Mouse (Mus musculus): Measurements from ENCODE around the gene Comtd1. TPM values are rescaled to one million over a fixed set of nuclear protein-coding genes. Genes with fewer than 3 reads are reported as not detected.

The Comtd1 gene
- polyA plus RNA-seq, 1 experiment = 19.4 TPM

DNA sequence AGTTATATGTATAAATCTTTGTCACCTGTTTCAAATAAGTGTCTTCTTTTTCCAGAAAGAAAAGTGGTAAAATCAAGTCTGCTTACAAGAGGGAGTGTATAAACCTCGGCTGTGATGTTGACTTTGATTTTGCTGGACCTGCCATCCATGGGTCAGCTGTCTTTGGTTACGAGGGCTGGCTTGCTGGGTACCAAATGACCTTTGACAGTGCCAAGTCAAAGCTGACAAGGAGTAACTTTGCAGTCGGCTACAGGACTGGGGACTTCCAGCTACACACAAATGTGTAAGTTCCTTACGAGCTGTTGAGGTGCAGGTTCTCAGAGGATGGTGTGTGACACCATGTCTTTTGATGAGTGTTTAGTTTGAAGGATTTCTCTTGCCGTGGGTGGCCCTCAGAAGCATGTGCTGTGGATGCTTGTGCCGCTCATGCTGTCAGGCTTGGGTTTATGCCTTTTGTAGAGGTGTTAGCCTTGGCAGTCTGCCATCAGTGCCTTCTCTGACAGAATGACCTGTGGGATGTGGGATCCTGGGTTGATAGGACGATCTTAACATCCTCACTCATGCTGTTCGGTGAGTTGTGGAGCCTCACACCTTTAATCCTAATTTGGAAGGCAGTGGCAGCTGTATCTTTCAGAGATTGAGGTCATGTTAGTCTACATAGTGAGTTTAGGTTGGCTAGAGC lies 10.3 kb downstream of the Comtd1 start:
- Histone ChIP-seq H3K36me3 (ENCODE audit: control insufficient read depth, insufficient read depth, low read length) (peaks cover 47% of the 10 kb centered on the region), H3K4me1 (ENCODE audit: control insufficient read depth, insufficient read depth, insufficient read length) (peaks cover 4% of the 10 kb centered on the region), H3K27ac (ENCODE audit: insufficient read depth, low read length) (no peak overlapping the region), H3K4me3 (ENCODE audit: extremely low read depth, insufficient read depth, insufficient read length) (no peak overlapping the region), H3K27me3 (ENCODE audit: control insufficient read depth, insufficient read depth, low read length) (no peaks in the 10 kb centered on the region)
- 89% methylated on average over 8 of the region's 8 CpGs for WGBS
- no peak for DNase-seq (ENCODE audit: low read depth in 1 of 2, low spot score in 2 of 2)
- TF ChIP-seq CTCF (IDR thresholded peaks at IDR 0.05; ENCODE audit: extremely low read depth, insufficient read depth, insufficient read length, insufficient replicate concordance) = no peak
- TF ChIP-seq POLR2A (IDR thresholded peaks at IDR 0.05; ENCODE audit: low read depth, low read length) = no peak

DNA sequence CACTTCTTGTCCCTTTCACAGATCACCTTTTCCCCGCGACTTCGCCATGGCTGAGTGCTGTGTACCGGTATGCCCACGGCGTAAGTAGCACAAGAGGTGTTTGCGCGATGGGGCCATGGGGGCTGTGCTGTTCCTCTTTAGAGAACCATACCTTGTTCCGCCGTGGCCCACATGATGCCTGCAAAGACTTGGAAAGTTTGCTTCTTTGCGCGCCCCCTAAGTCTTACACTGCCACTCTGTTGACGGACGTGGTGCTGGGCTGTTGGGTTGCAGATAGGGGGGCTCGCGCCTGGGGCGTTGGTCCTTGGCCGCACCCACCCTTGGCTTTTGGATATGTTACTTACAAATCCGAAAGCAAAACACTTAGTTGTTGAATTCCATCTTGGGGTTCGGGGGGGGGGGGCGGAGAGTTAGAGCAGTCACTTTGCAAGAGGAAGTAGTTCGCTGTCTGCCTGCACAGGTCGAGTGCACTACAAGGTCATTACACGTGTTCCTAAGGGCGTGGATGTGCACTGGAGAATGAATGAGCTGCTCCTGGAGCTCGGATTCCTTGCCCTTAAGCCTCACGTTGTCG lies 16.9 kb downstream of the Comtd1 start:
- Histone ChIP-seq H3K27me3 (ENCODE audit: control insufficient read depth, insufficient read depth, low read length) (no peaks in the 10 kb centered on the region), H3K36me3 (ENCODE audit: control insufficient read depth, insufficient read depth, low read length) (peaks cover 14% of the 10 kb centered on the region), H3K27ac (ENCODE audit: insufficient read depth, low read length) (peak overlapping the region; percentile 95), H3K4me3 (ENCODE audit: extremely low read depth, insufficient read depth, insufficient read length) (peak overlapping the region; percentile 96), H3K4me1 (ENCODE audit: control insufficient read depth, insufficient read depth, insufficient read length) (peaks cover 10% of the 10 kb centered on the region)
- DNase-seq (ENCODE audit: low read depth in 1 of 2, low spot score in 2 of 2) = peak in 1 of 2 experiments; percentile 39
- WGBS = 1% methylated on average over 28 of the region's 28 CpGs
- TF ChIP-seq CTCF (IDR thresholded peaks at IDR 0.05; ENCODE audit: extremely low read depth, insufficient read depth, insufficient read length, insufficient replicate concordance) (no peak), POLR2A (IDR thresholded peaks at IDR 0.05; ENCODE audit: low read depth, low read length) (no peak)

DNA sequence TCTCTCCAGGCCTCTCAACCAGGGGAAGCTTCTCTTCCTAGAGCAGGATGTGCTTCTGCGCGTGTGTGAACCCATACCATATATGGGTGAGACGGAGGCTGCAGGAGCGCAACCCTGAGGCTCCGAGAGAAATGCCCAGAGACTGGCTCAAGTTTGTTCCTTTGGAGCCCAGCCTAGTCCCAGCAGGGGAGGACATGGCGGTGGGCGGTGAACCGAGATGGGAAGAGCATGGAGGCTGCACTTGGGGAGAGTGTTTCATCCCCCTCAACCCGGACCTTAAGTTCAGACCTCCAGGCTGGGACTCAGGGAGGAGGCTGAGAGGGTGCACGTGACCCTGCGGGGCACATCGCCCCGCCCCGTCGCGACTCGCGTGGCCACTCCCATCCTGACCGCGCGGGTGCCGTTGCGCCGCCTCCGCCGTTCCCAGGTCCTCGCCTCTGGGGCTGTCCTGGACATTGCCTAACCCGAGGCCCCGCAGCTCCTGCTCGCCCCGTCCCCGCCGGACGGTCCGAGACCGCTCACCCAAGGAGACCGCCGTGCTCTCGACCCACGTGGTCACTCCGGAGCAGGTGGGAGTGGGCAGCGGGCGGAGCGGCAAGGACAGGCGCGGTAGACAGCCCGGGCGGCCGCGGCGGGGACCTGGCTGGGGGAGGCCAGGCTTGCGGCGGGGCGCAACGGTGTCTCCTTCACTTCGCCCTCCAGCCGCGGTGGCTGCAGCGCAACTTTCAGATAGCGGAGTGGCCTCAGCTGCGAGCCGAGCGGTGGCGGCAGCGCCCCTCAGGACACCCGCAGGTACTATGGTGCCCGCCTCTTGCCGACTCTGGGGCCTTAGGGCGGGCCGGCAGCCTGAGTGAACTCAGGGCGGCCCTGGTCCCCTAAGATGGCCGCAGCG lies 17.7 kb downstream of the Comtd1 start:
- H3K27me3 ChIP-seq (ENCODE audit: control insufficient read depth, insufficient read depth, low read length) = no peaks in the 10 kb centered on the region
- H3K4me3 ChIP-seq (ENCODE audit: extremely low read depth, insufficient read depth, insufficient read length) = peak overlapping the region; percentile 96
- peaks cover 9% of the 10 kb centered on the region for H3K36me3 ChIP-seq (ENCODE audit: control insufficient read depth, insufficient read depth, low read length)
- H3K4me1 ChIP-seq (ENCODE audit: control insufficient read depth, insufficient read depth, insufficient read length) = peaks cover 10% of the 10 kb centered on the region
- peak; percentile 89 to 96 for DNase-seq (ENCODE audit: low read depth in 1 of 2, low spot score in 2 of 2)
- WGBS = under 1% methylated on average over 67 of the region's 73 CpGs
- peak overlapping the region; percentile 95 for H3K27ac ChIP-seq (ENCODE audit: insufficient read depth, low read length)
- TF ChIP-seq POLR2A (IDR thresholded peaks at IDR 0.05; ENCODE audit: low read depth, low read length) (peak; percentile 72), CTCF (IDR thresholded peaks at IDR 0.05; ENCODE audit: extremely low read depth, insufficient read depth, insufficient read length, insufficient replicate concordance) (no peak)

DNA sequence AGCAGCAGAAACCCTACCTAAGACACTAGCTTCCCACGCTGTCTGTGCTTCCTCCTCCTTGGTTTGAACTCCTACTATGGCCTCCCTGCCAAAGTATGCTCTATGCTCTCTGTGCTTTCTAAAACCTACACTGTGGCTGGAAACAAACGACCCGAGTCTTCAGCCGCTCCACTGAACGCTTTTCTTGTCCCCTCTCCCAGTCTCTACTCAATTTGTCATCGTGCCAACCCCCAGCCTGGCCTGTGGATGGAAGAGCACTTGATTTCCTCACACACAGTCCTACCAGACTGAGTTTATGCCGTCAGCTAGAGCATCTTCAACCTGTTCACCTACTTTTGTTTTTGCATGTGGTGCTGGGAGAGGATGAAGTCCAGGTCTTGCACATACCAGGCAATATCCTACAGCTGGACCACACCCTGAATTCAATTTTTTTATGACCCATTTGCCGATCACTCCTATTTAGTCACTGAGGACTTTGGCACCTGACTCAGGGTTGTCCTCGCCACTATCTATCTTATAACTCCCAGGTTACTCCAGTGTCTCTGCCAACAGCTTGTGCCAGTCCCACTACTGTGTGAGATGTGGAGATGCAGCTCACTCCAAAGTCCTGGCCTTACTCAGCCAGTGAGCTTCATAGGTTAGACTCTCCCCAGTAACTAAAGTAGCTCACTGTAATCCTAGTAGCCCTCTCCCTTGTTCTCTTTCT lies 22.8 kb downstream of the Comtd1 start:
- no peak for DNase-seq (ENCODE audit: low read depth in 1 of 2, low spot score in 2 of 2)
- Histone ChIP-seq H3K27ac (ENCODE audit: insufficient read depth, low read length) (no peak overlapping the region), H3K27me3 (ENCODE audit: control insufficient read depth, insufficient read depth, low read length) (no peaks in the 10 kb centered on the region), H3K4me1 (ENCODE audit: control insufficient read depth, insufficient read depth, insufficient read length) (0 out of 2 replicates have a peak, but pooled peaks cover 6% of the 10 kb centered on the region), H3K4me3 (ENCODE audit: extremely low read depth, insufficient read depth, insufficient read length) (no peak overlapping the region), H3K36me3 (ENCODE audit: control insufficient read depth, insufficient read depth, low read length) (no peaks in the 10 kb centered on the region)
- TF ChIP-seq POLR2A (IDR thresholded peaks at IDR 0.05; ENCODE audit: low read depth, low read length) (no peak), CTCF (IDR thresholded peaks at IDR 0.05; ENCODE audit: extremely low read depth, insufficient read depth, insufficient read length, insufficient replicate concordance) (no peak)
- WGBS = 81% methylated on average over 9 of the region's 9 CpGs

DNA sequence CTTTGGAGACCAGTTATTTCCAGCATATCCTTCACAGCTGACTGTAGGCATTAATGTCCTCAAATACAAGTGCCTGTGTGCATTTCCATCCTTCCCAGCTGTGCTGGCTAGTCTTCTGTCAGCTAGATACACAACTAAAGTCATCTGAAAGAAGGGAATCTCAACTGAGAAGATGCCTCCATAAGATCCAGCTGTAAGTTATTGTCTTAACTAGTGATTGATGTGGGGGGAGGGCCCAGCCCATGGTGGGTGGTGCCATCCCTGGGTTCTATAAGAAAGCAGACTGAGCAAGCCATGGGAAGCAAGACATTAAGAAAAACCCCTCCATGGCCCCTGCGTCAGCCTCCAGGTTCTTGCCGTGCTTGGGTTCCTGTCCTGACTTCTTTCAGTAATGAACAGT lies 23.8 kb downstream of the Comtd1 start, which contains the start of gene Vdac2:
TSS of gene Vdac2 (plus strand) at position 301 of the 400 bp plus-strand sequence.
- DNase-seq (ENCODE audit: low read depth in 1 of 2, low spot score in 2 of 2) = no peak
- WGBS = 95% methylated on average over 2 of the region's 2 CpGs
- H3K4me1 ChIP-seq (ENCODE audit: control insufficient read depth, insufficient read depth, insufficient read length) = no peaks in the 10 kb centered on the region
- no peak within 1 kb of the TSS for H3K4me3 ChIP-seq (ENCODE audit: extremely low read depth, insufficient read depth, insufficient read length)
- no peak within 1 kb of the TSS; the same call in 1 of the 2 replicates for H3K27ac ChIP-seq (ENCODE audit: insufficient read depth, low read length)
- no peaks in the 10 kb centered on the region for H3K36me3 ChIP-seq (ENCODE audit: control insufficient read depth, insufficient read depth, low read length)
- TF ChIP-seq CTCF (IDR thresholded peaks at IDR 0.05; ENCODE audit: extremely low read depth, insufficient read depth, insufficient read length, insufficient replicate concordance) (no peak), POLR2A (IDR thresholded peaks at IDR 0.05; ENCODE audit: low read depth, low read length) (no peak)
- H3K27me3 ChIP-seq (ENCODE audit: control insufficient read depth, insufficient read depth, low read length) = no peaks in the 10 kb centered on the region

DNA sequence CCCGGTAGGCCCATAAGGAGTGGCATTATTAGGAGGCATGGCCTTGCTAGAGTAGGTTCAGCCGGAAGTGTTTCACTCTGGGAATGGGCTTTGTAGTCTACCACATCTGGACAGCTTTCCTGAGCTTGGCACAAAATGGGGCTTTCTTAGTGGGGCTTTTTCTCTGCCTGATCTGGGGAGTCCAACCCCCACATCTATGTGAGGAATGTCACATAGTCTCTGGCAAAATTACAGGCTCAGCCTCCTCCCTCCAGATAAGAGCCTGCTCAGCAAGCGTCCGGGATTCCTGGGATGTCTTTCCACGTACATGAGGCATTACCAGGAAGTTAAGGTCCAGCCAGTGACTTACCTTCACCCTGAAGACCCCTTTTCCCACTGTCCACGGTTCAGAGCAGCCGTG lies 24.9 kb downstream of the Comtd1 start:
- Histone ChIP-seq H3K4me1 (ENCODE audit: control insufficient read depth, insufficient read depth, insufficient read length) (no peaks in the 10 kb centered on the region), H3K4me3 (ENCODE audit: extremely low read depth, insufficient read depth, insufficient read length) (no peak overlapping the region), H3K27ac (ENCODE audit: insufficient read depth, low read length) (no peak overlapping the region), H3K36me3 (ENCODE audit: control insufficient read depth, insufficient read depth, low read length) (no peaks in the 10 kb centered on the region), H3K27me3 (ENCODE audit: control insufficient read depth, insufficient read depth, low read length) (no peaks in the 10 kb centered on the region)
- 86% methylated on average over 7 of the region's 7 CpGs for WGBS
- no peak for DNase-seq (ENCODE audit: low read depth in 1 of 2, low spot score in 2 of 2)
- TF ChIP-seq CTCF (IDR thresholded peaks at IDR 0.05; ENCODE audit: extremely low read depth, insufficient read depth, insufficient read length, insufficient replicate concordance) (no peak), POLR2A (IDR thresholded peaks at IDR 0.05; ENCODE audit: low read depth, low read length) (no peak)

Measured in spleen, adult 2 months (tissue).